Mouse (Mus musculus) lung, embryonic 15.5 days (tissue): Measurements from ENCODE around the gene Cmas. TPM values are rescaled to one million over a fixed set of nuclear protein-coding genes. Genes with fewer than 3 reads are reported as not detected.

Source experiments
- ATAC-seq: fragments of 200-750 bp; cut with Nextera tagmentation; 2 replicates; pipeline ENCODE4 v1.8.0; 2017; ENCODE audit warnings: moderate number of reproducible peaks, borderline replicate concordance; ENCODE audit not compliant: low FRiP score, low TSS enrichment; ENCODE audit errors: extremely low read depth
- H3K27ac ChIP-seq: fragments of 300-500 bp; sonication (generic); 2 replicates; pipeline ENCODE4 v1.5.1; 2015; ENCODE audit warnings: moderate library complexity, mild to moderate bottlenecking, inconsistent platforms
- H3K27me3 ChIP-seq: fragments of 300-500 bp; sonication (generic); 2 replicates; pipeline ENCODE4 v1.6.1; 2015; ENCODE audit warnings: inconsistent platforms
- H3K36me3 ChIP-seq: fragments of 300-500 bp; sonication (generic); 2 replicates; pipeline ENCODE4 v1.6.1; 2015; ENCODE audit warnings: inconsistent platforms
- H3K4me1 ChIP-seq: fragments of 300-500 bp; sonication (generic); 2 replicates; pipeline ENCODE4 v1.6.1; 2015; ENCODE audit warnings: inconsistent platforms
- H3K4me2 ChIP-seq: fragments of 300-500 bp; sonication (generic); 2 replicates; pipeline ENCODE4 v1.6.1; 2015; ENCODE audit warnings: inconsistent platforms, mild to moderate bottlenecking, moderate library complexity
- H3K4me3 ChIP-seq: fragments of 300-500 bp; sonication (generic); 2 replicates; pipeline ENCODE4 v1.5.1; 2015; ENCODE audit warnings: mild to moderate bottlenecking, inconsistent platforms
- H3K9ac ChIP-seq: fragments of 300-500 bp; sonication (generic); 2 replicates; pipeline ENCODE4 v1.6.1; 2015; ENCODE audit warnings: inconsistent platforms
- H3K9me3 ChIP-seq: fragments of 300-500 bp; sonication (generic); 2 replicates; pipeline ENCODE4 v1.6.1; 2016; ENCODE audit warnings: inconsistent platforms
- WGBS: fragments of 180-500 bp; shearing (Covaris S2); methylation state at CpG from one replicate; pipeline ENCODE4 v1.1.7; 2015; 5-methylcytosine and 5-hydroxymethylcytosine counted together
- polyA plus RNA-seq: library from polyadenylated mRNA; unstranded; fragments of >200 nt; fragmentation: Nextera tagmentation; extraction: Ambion mirVana; gene quantifications from 2 replicates; pipeline ENCODE4 v1.2.1, GENCODE M21; 2015

Gene Cmas
- polyA plus RNA-seq, 1 experiment from 2014 or later: 68.9 TPM

- peaks cover 10% of the 10 kb centered on the region; the same call in 1 of the 2 replicates for H3K4me1 ChIP-seq
- no peaks in the 10 kb centered on the region; the same call in 1 of the 2 replicates for H3K27me3 ChIP-seq
- H3K4me2 ChIP-seq: no peak overlapping the region; the same call in 1 of the 2 replicates
- H3K36me3 ChIP-seq: no peaks in the 10 kb centered on the region
- peak; percentile 68; the same call in 1 of the 2 replicates for ATAC-seq
- WGBS: 24% methylated on average over 15 of the region's 15 CpGs
- H3K9ac ChIP-seq: no peak overlapping the region
- H3K4me3 ChIP-seq: no peak overlapping the region
- 0 out of 2 replicates have a peak overlapping the region, but pooled peaks have one; percentile 33 for H3K27ac ChIP-seq
- H3K9me3 ChIP-seq: no peaks in the 10 kb centered on the region
These were observed 39.4 kb downstream of the Cmas start for GRCm38 (mm10) chr6:142795655-142796441.

- Histone ChIP-seq H3K27me3 (no peaks in the 10 kb centered on the region; the same call in 1 of the 2 replicates), H3K27ac (no peak overlapping the region), H3K9ac (no peak overlapping the region), H3K4me2 (no peak overlapping the region), H3K36me3 (no peaks in the 10 kb centered on the region), H3K4me1 (peaks cover 10% of the 10 kb centered on the region; the same call in 1 of the 2 replicates), H3K9me3 (no peaks in the 10 kb centered on the region), H3K4me3 (no peak overlapping the region)
- no peak for ATAC-seq
- WGBS: 64% methylated on average over 1 of the region's 1 CpGs
These were observed 41.5 kb downstream of the Cmas start for GRCm38 (mm10) chr6:142797996-142798395.

GRCm38 (mm10) chr6:142798837-142799236, 42.4 kb downstream of the Cmas start:
- Histone ChIP-seq H3K36me3 (no peaks in the 10 kb centered on the region), H3K27me3 (no peaks in the 10 kb centered on the region; the same call in 1 of the 2 replicates), H3K27ac (no peak overlapping the region), H3K4me1 (0 out of 2 replicates have a peak, but pooled peaks cover 3% of the 10 kb centered on the region), H3K4me2 (no peak overlapping the region), H3K9me3 (no peaks in the 10 kb centered on the region), H3K4me3 (no peak overlapping the region), H3K9ac (no peak overlapping the region)
- ATAC-seq: no peak
- 82% methylated on average over 9 of the region's 9 CpGs for WGBS

- no peak for ATAC-seq
- Histone ChIP-seq H3K4me1 (0 out of 2 replicates have a peak, but pooled peaks cover 3% of the 10 kb centered on the region), H3K27me3 (no peaks in the 10 kb centered on the region; the same call in 1 of the 2 replicates), H3K36me3 (no peaks in the 10 kb centered on the region), H3K9me3 (no peaks in the 10 kb centered on the region), H3K4me3 (no peak overlapping the region), H3K27ac (no peak overlapping the region), H3K9ac (no peak overlapping the region), H3K4me2 (no peak overlapping the region)
- WGBS: 65% methylated on average over 7 of the region's 7 CpGs
These were observed 43.4 kb downstream of the Cmas start for GRCm38 (mm10) chr6:142799704-142800374.

GRCm38 (mm10) chr6:142801687-142802086, 45.2 kb downstream of the Cmas start:
- Histone ChIP-seq H3K4me3 (no peak overlapping the region), H3K9ac (no peak overlapping the region), H3K9me3 (no peaks in the 10 kb centered on the region), H3K27ac (no peak overlapping the region), H3K27me3 (no peaks in the 10 kb centered on the region), H3K4me1 (no peaks in the 10 kb centered on the region), H3K4me2 (no peak overlapping the region), H3K36me3 (no peaks in the 10 kb centered on the region)
- WGBS: 74% methylated on average over 5 of the region's 5 CpGs
- no peak for ATAC-seq

GRCm38 (mm10) chr6:142802617-142803525, 46.4 kb downstream of the Cmas start:
- no peaks in the 10 kb centered on the region for H3K9me3 ChIP-seq

GRCm38 (mm10) chr6:142804402-142804801, 47.9 kb downstream of the Cmas start, which contains the start of gene Sult6b2:
Gene Sult6b2 (minus strand): TSS chr6:142804502.
- Histone ChIP-seq H3K4me3 (no peak within 1 kb of the TSS), H3K27me3 (no peaks in the 10 kb centered on the region), H3K36me3 (no peaks in the 10 kb centered on the region), H3K27ac (no peak within 1 kb of the TSS), H3K9me3 (no peaks in the 10 kb centered on the region), H3K9ac (no peak within 1 kb of the TSS), H3K4me1 (no peaks in the 10 kb centered on the region), H3K4me2 (no peak within 1 kb of the TSS)
- no peak for ATAC-seq

More at GRCm38 (mm10) chr6:142802617-142803525, 46.4 kb downstream of the Cmas start:
- whole genome bisulfite sequencing: 29% methylated on average over 11 of the region's 11 CpGs
- Histone ChIP-seq H3K4me1 (no peaks in the 10 kb centered on the region), H3K27me3 (no peaks in the 10 kb centered on the region), H3K36me3 (no peaks in the 10 kb centered on the region), H3K27ac (no peak overlapping the region), H3K9ac (no peak overlapping the region), H3K4me3 (no peak overlapping the region), H3K4me2 (no peak overlapping the region)
- ATAC-seq: no peak

- Histone ChIP-seq H3K27me3 (no peaks in the 10 kb centered on the region), H3K4me1 (no peaks in the 10 kb centered on the region), H3K9me3 (no peaks in the 10 kb centered on the region), H3K27ac (no peak overlapping the region), H3K4me3 (no peak overlapping the region), H3K4me2 (no peak overlapping the region), H3K9ac (no peak overlapping the region), H3K36me3 (no peaks in the 10 kb centered on the region)
- ATAC-seq: no peak
- WGBS: 79% methylated on average over 4 of the region's 4 CpGs
These were observed 49.8 kb downstream of the Cmas start for GRCm38 (mm10) chr6:142806326-142806725.

- Histone ChIP-seq H3K27me3 (no peaks in the 10 kb centered on the region), H3K4me1 (0 out of 2 replicates have a peak, but pooled peaks cover 2% of the 10 kb centered on the region), H3K9ac (no peak overlapping the region), H3K36me3 (no peaks in the 10 kb centered on the region), H3K4me2 (no peak overlapping the region), H3K27ac (no peak overlapping the region), H3K9me3 (no peaks in the 10 kb centered on the region), H3K4me3 (no peak overlapping the region)
- ATAC-seq: no peak
- WGBS: 18% methylated on average over 6 of the region's 6 CpGs
These were observed 53.0 kb downstream of the Cmas start for GRCm38 (mm10) chr6:142809373-142810098.

- no peak overlapping the region for H3K4me3 ChIP-seq
- no peak overlapping the region for H3K27ac ChIP-seq
- H3K4me2 ChIP-seq: no peak overlapping the region
- H3K9ac ChIP-seq: no peak overlapping the region
- WGBS: 61% methylated on average over 6 of the region's 6 CpGs
- 0 out of 2 replicates have a peak, but pooled peaks cover 2% of the 10 kb centered on the region for H3K4me1 ChIP-seq
- no peaks in the 10 kb centered on the region for H3K9me3 ChIP-seq
- H3K27me3 ChIP-seq: no peaks in the 10 kb centered on the region
- H3K36me3 ChIP-seq: no peaks in the 10 kb centered on the region
- ATAC-seq: no peak
These were observed 53.8 kb downstream of the Cmas start for GRCm38 (mm10) chr6:142810239-142810638.

GRCm38 (mm10) chr6:142812969-142813368, 56.5 kb downstream of the Cmas start:
- H3K27ac ChIP-seq: no peak overlapping the region
- WGBS: 79% methylated on average over 5 of the region's 5 CpGs

More at GRCm38 (mm10) chr6:142812969-142813368, 56.5 kb downstream of the Cmas start:
- H3K27me3 ChIP-seq: no peaks in the 10 kb centered on the region
- no peak overlapping the region for H3K4me3 ChIP-seq
- H3K9me3 ChIP-seq: no peaks in the 10 kb centered on the region
- H3K9ac ChIP-seq: no peak overlapping the region
- 0 out of 2 replicates have a peak, but pooled peaks cover 2% of the 10 kb centered on the region for H3K4me1 ChIP-seq
- no peak for ATAC-seq
- H3K36me3 ChIP-seq: no peaks in the 10 kb centered on the region
- H3K4me2 ChIP-seq: no peak overlapping the region
